Mouse (Mus musculus): ENCODE results near the gene Klhl40. TPM values are rescaled to one million over a fixed set of nuclear protein-coding genes. Genes with fewer than 3 reads are reported as not detected.

Gene Klhl40
- polyA plus RNA-seq, 1 experiment from 2014 or later, result 1.5 TPM

DNA sequence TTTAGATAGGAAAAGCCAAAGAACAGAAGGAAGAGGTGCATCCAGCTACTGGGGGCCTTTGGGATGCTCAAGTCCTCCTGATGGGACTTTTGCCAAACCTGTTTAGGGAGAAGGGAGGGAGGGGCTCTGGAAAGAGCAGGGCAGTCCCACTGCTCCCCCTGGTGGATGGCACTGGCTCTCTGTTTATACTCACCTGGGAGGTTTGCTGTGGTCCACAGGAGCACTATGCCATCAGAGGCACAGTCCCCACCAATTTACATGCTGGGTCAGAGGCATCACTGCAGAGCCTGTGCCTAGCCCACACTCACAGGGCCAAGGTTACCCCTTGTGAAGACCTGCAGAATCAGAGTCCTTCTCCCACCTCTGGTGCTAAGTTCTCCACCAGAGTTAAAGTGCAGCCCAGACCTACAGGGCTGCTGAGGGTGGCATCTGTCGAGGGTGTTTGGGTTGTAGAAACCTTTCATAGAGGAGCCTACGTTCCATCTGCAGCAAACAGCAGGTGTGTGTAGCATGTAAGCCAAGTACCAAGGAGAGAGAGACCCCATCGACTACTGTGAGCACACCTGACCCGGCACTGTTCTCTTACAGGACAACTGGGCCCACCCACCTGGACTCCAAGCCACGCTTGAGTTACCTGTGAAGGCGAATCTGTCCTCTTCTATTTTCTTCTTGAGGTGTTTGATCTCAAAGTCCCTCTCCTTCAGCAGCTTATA is 53.0 kb downstream of the Klhl40 start:
- no peaks in the 10 kb centered on the region for H3K36me3 ChIP-seq (ENCODE audit: control insufficient read depth, insufficient read depth)
- no peak overlapping the region for H3K4me3 ChIP-seq (ENCODE audit: low read depth, low read length)
- H3K9ac ChIP-seq (ENCODE audit: low read depth, low read length), result no peak overlapping the region
- H3K4me2 ChIP-seq (ENCODE audit: low read depth, low read length), result no peak overlapping the region
- H3K4me1 ChIP-seq (ENCODE audit: control insufficient read depth, low read depth, low read length), result no peaks in the 10 kb centered on the region
- no peak overlapping the region for H3K27ac ChIP-seq (ENCODE audit: low read length)
- WGBS (ENCODE audit: insufficient replicate concordance), result 52% methylated on average over 6 of the region's 6 CpGs
- ATAC-seq (ENCODE audit: low read depth), result 0 out of 2 replicates have a peak, but pooled peaks have one; percentile 24
- H3K27me3 ChIP-seq (ENCODE audit: control insufficient read depth, insufficient read depth, low read depth, low read length), result no peaks in the 10 kb centered on the region
- H3K9me3 ChIP-seq (replicated peaks; ENCODE audit: control insufficient read depth, low read length), result no peaks in the 10 kb centered on the region

- WGBS (ENCODE audit: insufficient replicate concordance), result 24% methylated on average over 6 of the region's 6 CpGs
- Histone ChIP-seq H3K27me3 (ENCODE audit: control insufficient read depth, insufficient read depth, low read depth, low read length) (no peaks in the 10 kb centered on the region), H3K4me1 (ENCODE audit: control insufficient read depth, low read depth, low read length) (no peaks in the 10 kb centered on the region), H3K9ac (ENCODE audit: low read depth, low read length) (no peak overlapping the region), H3K27ac (ENCODE audit: low read length) (no peak overlapping the region), H3K36me3 (ENCODE audit: control insufficient read depth, insufficient read depth) (no peaks in the 10 kb centered on the region), H3K4me2 (ENCODE audit: low read depth, low read length) (no peak overlapping the region), H3K9me3 (replicated peaks; ENCODE audit: control insufficient read depth, low read length) (no peaks in the 10 kb centered on the region), H3K4me3 (ENCODE audit: low read depth, low read length) (no peak overlapping the region)
- ATAC-seq (ENCODE audit: low read depth), result no peak
Measured at GRCm38 (mm10) chr9:121830956-121831293, 53.5 kb downstream of the Klhl40 start.

Other genes with a start within 250 kb of the Klhl40 start
- gene Lyzl4, start 135.5 kb upstream of the Klhl40 start, polyA plus RNA-seq (2015; fragmentation: Nextera tagmentation; extraction: Ambion mirVana), result 0.09 and 0.18 TPM in 2 replicates
- 0.35 and 0.58 TPM in 2 replicates for gene Vipr1, start 134.9 kb upstream of the Klhl40 start, polyA plus RNA-seq (2015; fragmentation: Nextera tagmentation; extraction: Ambion mirVana)
- gene Sec22c, start 72.1 kb upstream of the Klhl40 start, polyA plus RNA-seq (2015; fragmentation: Nextera tagmentation; extraction: Ambion mirVana), result 2.8 and 3.0 TPM in 2 replicates
- 54.9 and 55.5 TPM in 2 replicates for gene Ss18l2, start 67.3 kb upstream of the Klhl40 start, polyA plus RNA-seq (2015; fragmentation: Nextera tagmentation; extraction: Ambion mirVana)
- gene Nktr, start 58.4 kb upstream of the Klhl40 start, polyA plus RNA-seq (2015; fragmentation: Nextera tagmentation; extraction: Ambion mirVana), result 24.9 and 25.2 TPM in 2 replicates
- gene Zfp651, start 18.3 kb upstream of the Klhl40 start, polyA plus RNA-seq (2015; fragmentation: Nextera tagmentation; extraction: Ambion mirVana), result 0.50 and 0.89 TPM in 2 replicates
- 0.07 and 0.31 TPM in 2 replicates for gene Hhatl, start 14.9 kb downstream of the Klhl40 start, polyA plus RNA-seq (2015; fragmentation: Nextera tagmentation; extraction: Ambion mirVana)
- 0.07 TPM in 1 of 2 replicates, not detected in the other for gene Ccdc13, start 61.9 kb downstream of the Klhl40 start, polyA plus RNA-seq (2015; fragmentation: Nextera tagmentation; extraction: Ambion mirVana)
- 114 and 136 TPM in 2 replicates for gene Higd1a, start 80.8 kb downstream of the Klhl40 start, polyA plus RNA-seq (2015; fragmentation: Nextera tagmentation; extraction: Ambion mirVana)
- gene Ackr2, start 120.7 kb downstream of the Klhl40 start, polyA plus RNA-seq (2015; fragmentation: Nextera tagmentation; extraction: Ambion mirVana), result 0.43 and 0.72 TPM in 2 replicates
- gene Cyp8b1, start 138.7 kb downstream of the Klhl40 start, polyA plus RNA-seq (2015; fragmentation: Nextera tagmentation; extraction: Ambion mirVana), result 13.0 and 19.0 TPM in 2 replicates
- gene Fam198a, start 173.4 kb downstream of the Klhl40 start, polyA plus RNA-seq (2015; fragmentation: Nextera tagmentation; extraction: Ambion mirVana), result 0.40 and 0.76 TPM in 2 replicates
- 2.9 and 3.2 TPM in 2 replicates for gene Pomgnt2, start 219.5 kb downstream of the Klhl40 start, polyA plus RNA-seq (2015; fragmentation: Nextera tagmentation; extraction: Ambion mirVana)

All from liver, embryonic 16.5 days (tissue).